Comparison of ENCODE assay signal across 7 mouse cellular contexts in genomic region chr4:131178642-131179041, GRCm38 (mm10).
DNase-seq lines count a peak whose midpoint lies in the region; TF ChIP-seq lines count a peak whose summit lies in the region.
"Not testable (repeated sequence)": the region's sequence is repeated elsewhere in the genome, so short reads cannot be mapped to it uniquely, and the experiment has no call there.

No protein-coding gene starts in this region.

- peak; percentile 20 for DNase-seq in A20 (ENCODE audit: low read depth, low spot score)
- DNase-seq in cerebellum, postnatal 10 days = peak; percentile 47 to 53
- DNase-seq in heart, adult 2 months; layer of hippocampus, adult 2 months (ENCODE audit: low spot score in 2 of 2): not testable (repeated sequence)
- DNase-seq in kidney, adult 9 months = peak; percentile 8
- peak; percentile 9 for DNase-seq in lung, postnatal 36 days
- DNase-seq in thymus, postnatal 4 days = peak; percentile 25

- H3K4me3 ChIP-seq in heart, adult 2 months; layer of hippocampus, adult 2 months: not testable (repeated sequence)

- H3K27ac ChIP-seq in heart, adult 2 months; layer of hippocampus, adult 2 months: not testable (repeated sequence)

- not testable (repeated sequence) for H3K36me3 ChIP-seq in heart, adult 2 months (ENCODE audit: control insufficient read depth, insufficient read depth, low read length)

- not testable (repeated sequence) for H3K27me3 ChIP-seq in heart, adult 2 months (ENCODE audit: control insufficient read depth, insufficient read depth, low read length)

- not testable (repeated sequence) for H3K9ac ChIP-seq in heart, adult 2 months (ENCODE audit: low read depth, low read length)

- TF ChIP-seq CTCF in heart, adult 2 months (IDR thresholded peaks at IDR 0.05) = peak; percentile 45
- peak; percentile 67 for TF ChIP-seq CTCF in layer of hippocampus, adult 2 months (conservative IDR thresholded peaks at IDR 0.05)

- TF ChIP-seq EP300 in heart, adult 2 months (IDR thresholded peaks at IDR 0.05; ENCODE audit: insufficient read depth, low read depth, low read length) = not testable (repeated sequence)

- 64% methylated on average over 5 of the region's 5 CpGs for WGBS in heart, adult 2 months

- H3K4me1 ChIP-seq in heart, adult 2 months (ENCODE audit: control insufficient read depth, insufficient read depth, low read length) = not testable (repeated sequence)

- intact Hi-C loops in heart, adult 2 months (cut with DNase I) = loop anchor here (10.0 kb wide), 1 partner anchor 214 kb away; no protein-coding TSS in a partner anchor

- not testable (repeated sequence) for H3K79me2 ChIP-seq in heart, adult 2 months (replicated peaks; ENCODE audit: control insufficient read depth, insufficient read depth, low read length)

- TF ChIP-seq POLR2A in heart, adult 2 months (IDR thresholded peaks at IDR 0.05; ENCODE audit: insufficient read depth, low read depth, low read length) = not testable (repeated sequence)
